Mouse (Mus musculus): ENCODE measurements around the gene Vps51. TPM values are rescaled to one million over a fixed set of nuclear protein-coding genes. Genes with fewer than 3 reads are reported as not detected.

The Vps51 gene
- total and polyA plus RNA-seq, 2 experiments from 2014 or later: 32.5 to 55.2 TPM

GRCm38 (mm10) chr19:6105586-6105985, 28.6 kb upstream of the Vps51 start, which contains the start of gene Naaladl1:
Gene Naaladl1, plus strand, starts transcription at chr19:6105782.
- Histone ChIP-seq H3K9ac (replicated peaks; ENCODE audit: low read depth, low read length) (no peak within 1 kb of the TSS), H3K4me3 (ENCODE audit: low read depth, low read length) (no peak within 1 kb of the TSS), H3K27me3 (ENCODE audit: control insufficient read depth, insufficient read depth, low read length) (no peaks in the 10 kb centered on the region), H3K4me2 (ENCODE audit: low read depth, low read length) (no peak within 1 kb of the TSS), H3K4me1 (ENCODE audit: control insufficient read depth, insufficient read depth) (no peaks in the 10 kb centered on the region), H3K36me3 (replicated peaks; ENCODE audit: control insufficient read depth, insufficient read depth, low read length) (no peaks in the 10 kb centered on the region), H3K9me3 (replicated peaks; ENCODE audit: control insufficient read depth, low read length) (no peaks in the 10 kb centered on the region), H3K27ac (ENCODE audit: low read depth) (no peak within 1 kb of the TSS)
- 84% methylated on average over 7 of the region's 7 CpGs for WGBS
- no peak for ATAC-seq (ENCODE audit: insufficient read depth, low read depth)
- DNase-seq (ENCODE audit: low spot score): no peak
- no peak for TF ChIP-seq CTCF (IDR thresholded peaks at IDR 0.05; ENCODE audit: low read depth)
- TF ChIP-seq EP300 (IDR thresholded peaks at IDR 0.05; ENCODE audit: low read depth): no peak

GRCm38 (mm10) chr19:6104476-6104875, 27.4 kb upstream of the Vps51 start:
- TF ChIP-seq CTCF (IDR thresholded peaks at IDR 0.05; ENCODE audit: low read depth): no peak
- no peak for TF ChIP-seq EP300 (IDR thresholded peaks at IDR 0.05; ENCODE audit: low read depth)
- Histone ChIP-seq H3K9me3 (replicated peaks; ENCODE audit: control insufficient read depth, low read length) (no peaks in the 10 kb centered on the region), H3K27me3 (ENCODE audit: control insufficient read depth, insufficient read depth, low read length) (no peaks in the 10 kb centered on the region), H3K4me1 (ENCODE audit: control insufficient read depth, insufficient read depth) (no peaks in the 10 kb centered on the region), H3K36me3 (replicated peaks; ENCODE audit: control insufficient read depth, insufficient read depth, low read length) (no peaks in the 10 kb centered on the region), H3K9ac (replicated peaks; ENCODE audit: low read depth, low read length) (no peak overlapping the region), H3K27ac (ENCODE audit: low read depth) (no peak overlapping the region), H3K4me2 (ENCODE audit: low read depth, low read length) (no peak overlapping the region), H3K4me3 (ENCODE audit: low read depth, low read length) (no peak overlapping the region)
- no peak for ATAC-seq (ENCODE audit: insufficient read depth, low read depth)
- WGBS: 59% methylated on average over 4 of the region's 4 CpGs
- no peak for DNase-seq (ENCODE audit: low spot score)

GRCm38 (mm10) chr19:6102169-6102853, 25.3 kb upstream of the Vps51 start:
- Histone ChIP-seq H3K27ac (ENCODE audit: low read depth) (no peak overlapping the region), H3K9ac (replicated peaks; ENCODE audit: low read depth, low read length) (no peak overlapping the region), H3K4me3 (ENCODE audit: low read depth, low read length) (no peak overlapping the region), H3K27me3 (ENCODE audit: control insufficient read depth, insufficient read depth, low read length) (no peaks in the 10 kb centered on the region), H3K4me1 (ENCODE audit: control insufficient read depth, insufficient read depth) (no peaks in the 10 kb centered on the region), H3K4me2 (ENCODE audit: low read depth, low read length) (no peak overlapping the region), H3K9me3 (replicated peaks; ENCODE audit: control insufficient read depth, low read length) (no peaks in the 10 kb centered on the region), H3K36me3 (replicated peaks; ENCODE audit: control insufficient read depth, insufficient read depth, low read length) (no peaks in the 10 kb centered on the region)
- ATAC-seq (ENCODE audit: insufficient read depth, low read depth) (no peak), DNase-seq (ENCODE audit: low spot score) (no peak)
- WGBS: 66% methylated on average over 6 of the region's 6 CpGs
- TF ChIP-seq EP300 (IDR thresholded peaks at IDR 0.05; ENCODE audit: low read depth) (no peak), CTCF (IDR thresholded peaks at IDR 0.05; ENCODE audit: low read depth) (no peak)

- Histone ChIP-seq H3K9ac (replicated peaks; ENCODE audit: low read depth, low read length) (no peak overlapping the region), H3K4me2 (ENCODE audit: low read depth, low read length) (no peak overlapping the region), H3K27me3 (ENCODE audit: control insufficient read depth, insufficient read depth, low read length) (no peaks in the 10 kb centered on the region), H3K4me1 (ENCODE audit: control insufficient read depth, insufficient read depth) (no peaks in the 10 kb centered on the region), H3K27ac (ENCODE audit: low read depth) (no peak overlapping the region), H3K36me3 (replicated peaks; ENCODE audit: control insufficient read depth, insufficient read depth, low read length) (no peaks in the 10 kb centered on the region), H3K4me3 (ENCODE audit: low read depth, low read length) (no peak overlapping the region), H3K9me3 (replicated peaks; ENCODE audit: control insufficient read depth, low read length) (no peaks in the 10 kb centered on the region)
- TF ChIP-seq CTCF (IDR thresholded peaks at IDR 0.05; ENCODE audit: low read depth) (no peak), EP300 (IDR thresholded peaks at IDR 0.05; ENCODE audit: low read depth) (no peak)
- DNase-seq (ENCODE audit: low spot score) (no peak), ATAC-seq (ENCODE audit: insufficient read depth, low read depth) (no peak)
- 77% methylated on average over 6 of the region's 6 CpGs for WGBS
Measured at GRCm38 (mm10) chr19:6101186-6101585, 24.2 kb upstream of the Vps51 start.

- DNase-seq (ENCODE audit: low spot score) (no peak), ATAC-seq (ENCODE audit: insufficient read depth, low read depth) (no peak)
- Histone ChIP-seq H3K27ac (ENCODE audit: low read depth) (no peak overlapping the region), H3K9ac (replicated peaks; ENCODE audit: low read depth, low read length) (no peak overlapping the region), H3K27me3 (ENCODE audit: control insufficient read depth, insufficient read depth, low read length) (no peaks in the 10 kb centered on the region), H3K9me3 (replicated peaks; ENCODE audit: control insufficient read depth, low read length) (no peaks in the 10 kb centered on the region), H3K4me1 (ENCODE audit: control insufficient read depth, insufficient read depth) (no peaks in the 10 kb centered on the region), H3K36me3 (replicated peaks; ENCODE audit: control insufficient read depth, insufficient read depth, low read length) (peaks cover 10% of the 10 kb centered on the region), H3K4me3 (ENCODE audit: low read depth, low read length) (no peak overlapping the region), H3K4me2 (ENCODE audit: low read depth, low read length) (no peak overlapping the region)
- no peak for TF ChIP-seq EP300 (IDR thresholded peaks at IDR 0.05; ENCODE audit: low read depth)
- no peak for TF ChIP-seq CTCF (IDR thresholded peaks at IDR 0.05; ENCODE audit: low read depth)
- WGBS: 74% methylated on average over 3 of the region's 3 CpGs
Measured at GRCm38 (mm10) chr19:6097847-6098246, 20.8 kb upstream of the Vps51 start.

GRCm38 (mm10) chr19:6094119-6094518, 17.1 kb upstream of the Vps51 start, which contains the start of gene AC131692.1:
Gene AC131692.1, plus strand, starts transcription at chr19:6094419.
- WGBS: 84% methylated on average over 7 of the region's 7 CpGs
- ATAC-seq (ENCODE audit: insufficient read depth, low read depth) (no peak), DNase-seq (ENCODE audit: low spot score) (no peak)
- TF ChIP-seq CTCF (IDR thresholded peaks at IDR 0.05; ENCODE audit: low read depth): no peak
- no peak for TF ChIP-seq EP300 (IDR thresholded peaks at IDR 0.05; ENCODE audit: low read depth)
- no peaks in the 10 kb centered on the region for H3K9me3 ChIP-seq (replicated peaks; ENCODE audit: control insufficient read depth, low read length)
- peaks cover 40% of the 10 kb centered on the region for H3K36me3 ChIP-seq (replicated peaks; ENCODE audit: control insufficient read depth, insufficient read depth, low read length)
- H3K9ac ChIP-seq (replicated peaks; ENCODE audit: low read depth, low read length): no peak within 1 kb of the TSS
- H3K4me2 ChIP-seq (ENCODE audit: low read depth, low read length): no peak within 1 kb of the TSS
- H3K4me3 ChIP-seq (ENCODE audit: low read depth, low read length): no peak within 1 kb of the TSS
- no peaks in the 10 kb centered on the region for H3K4me1 ChIP-seq (ENCODE audit: control insufficient read depth, insufficient read depth)
- no peaks in the 10 kb centered on the region for H3K27me3 ChIP-seq (ENCODE audit: control insufficient read depth, insufficient read depth, low read length)
- H3K27ac ChIP-seq (ENCODE audit: low read depth): no peak within 1 kb of the TSS

All from heart, postnatal 0 days (tissue).